Mouse (Mus musculus) embryonic facial prominence, embryonic 13.5 days (tissue): Measurements from ENCODE around the gene Sfswap. TPM values are rescaled to one million over a fixed set of nuclear protein-coding genes. Genes with fewer than 3 reads are reported as not detected.
A peak's percentile ranks its signal among the peaks of the same experiment; 100 is the strongest.

ENCODE experiments used
- ATAC-seq: fragments of 200-750 bp; cut with Nextera tagmentation; 2 replicates; pipeline ENCODE4 v1.8.0; 2017; ENCODE audit warnings: low read depth; ENCODE audit not compliant: insufficient number of reproducible peaks, insufficient read depth, low FRiP score, low TSS enrichment
- H3K27ac ChIP-seq: fragments of 300-500 bp; sonication (generic); 2 replicates; pipeline ENCODE4 v1.5.1; 2015; ENCODE audit warnings: moderate library complexity, mild to moderate bottlenecking, inconsistent platforms
- H3K27me3 ChIP-seq: fragments of 300-500 bp; sonication (generic); 2 replicates; pipeline ENCODE4 v1.6.1; 2015; ENCODE audit warnings: mild to moderate bottlenecking, inconsistent platforms
- H3K36me3 ChIP-seq: fragments of 300-500 bp; sonication (generic); 2 replicates; pipeline ENCODE4 v1.6.1; 2015; ENCODE audit warnings: mild to moderate bottlenecking, inconsistent platforms
- H3K4me1 ChIP-seq: fragments of 300-500 bp; sonication (generic); 2 replicates; pipeline ENCODE4 v1.6.1; 2015; ENCODE audit warnings: inconsistent platforms
- H3K4me2 ChIP-seq: fragments of 300-500 bp; sonication (generic); 2 replicates; pipeline ENCODE4 v1.6.1; 2015; ENCODE audit warnings: moderate library complexity, mild to moderate bottlenecking, inconsistent platforms
- H3K4me3 ChIP-seq: fragments of 300-500 bp; sonication (generic); 2 replicates; pipeline ENCODE4 v1.5.1; 2015; ENCODE audit warnings: mild to moderate bottlenecking, inconsistent platforms
- H3K9ac ChIP-seq: fragments of 300-500 bp; sonication (generic); 2 replicates; pipeline ENCODE4 v1.6.1; 2015; ENCODE audit warnings: mild to moderate bottlenecking, inconsistent platforms
- H3K9me3 ChIP-seq: fragments of 300-500 bp; sonication (generic); 2 replicates; pipeline ENCODE4 v1.6.1; 2016; ENCODE audit warnings: inconsistent platforms
- WGBS: fragments of 180-500 bp; shearing (Covaris S2); methylation state at CpG from one replicate; pipeline ENCODE4 v1.1.7; 2015; ENCODE audit warnings: mixed read lengths; 5-methylcytosine and 5-hydroxymethylcytosine counted together
- polyA plus RNA-seq: library from polyadenylated mRNA; unstranded; fragments of >200 nt; fragmentation: Nextera tagmentation; extraction: Ambion mirVana; gene quantifications from 2 replicates; pipeline ENCODE4 v1.2.1, GENCODE M21; 2015

The Sfswap gene
- polyA plus RNA-seq, 1 experiment from 2014 or later, result 66.3 TPM

GRCm38 (mm10) chr5:129559283-129559682 is 58.3 kb downstream of the Sfswap start:
- H3K4me1 ChIP-seq, result no peaks in the 10 kb centered on the region
- no peak for ATAC-seq
- WGBS, result 77% methylated on average over 11 of the region's 11 CpGs
- H3K27ac ChIP-seq, result no peak overlapping the region
- no peak overlapping the region for H3K9ac ChIP-seq
- H3K9me3 ChIP-seq, result no peaks in the 10 kb centered on the region
- no peak overlapping the region for H3K4me2 ChIP-seq
- peaks cover 92% of the 10 kb centered on the region for H3K36me3 ChIP-seq
- H3K4me3 ChIP-seq, result no peak overlapping the region
- no peaks in the 10 kb centered on the region for H3K27me3 ChIP-seq

- Histone ChIP-seq H3K4me2 (no peak overlapping the region), H3K27me3 (no peaks in the 10 kb centered on the region), H3K4me3 (no peak overlapping the region), H3K4me1 (no peaks in the 10 kb centered on the region), H3K9me3 (no peaks in the 10 kb centered on the region), H3K27ac (no peak overlapping the region), H3K9ac (no peak overlapping the region), H3K36me3 (peaks cover 92% of the 10 kb centered on the region)
- 90% methylated on average over 8 of the region's 8 CpGs for WGBS
- ATAC-seq, result no peak
These were observed 61.3 kb downstream of the Sfswap start for GRCm38 (mm10) chr5:129562342-129562741.

DNA sequence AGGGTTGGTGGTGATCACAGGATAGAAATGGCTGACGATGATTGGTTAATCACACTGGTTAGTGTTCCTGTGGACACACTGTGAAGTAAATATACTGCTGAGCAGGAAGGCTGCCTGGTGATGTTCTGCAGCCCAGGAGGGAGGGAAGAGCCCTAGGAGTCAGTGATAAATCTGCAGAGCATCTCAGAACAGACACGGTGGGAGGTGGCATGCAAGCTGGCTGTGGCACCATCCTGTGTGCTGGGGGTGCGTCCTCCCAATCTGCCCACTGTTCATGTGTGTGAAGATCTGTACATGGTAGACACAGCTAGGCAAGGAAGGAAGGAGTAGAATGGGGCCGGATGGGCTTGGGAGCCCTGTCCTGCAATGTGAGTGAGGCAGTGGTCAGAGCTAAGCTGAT is 67.6 kb downstream of the Sfswap start:
- peaks cover 93% of the 10 kb centered on the region for H3K36me3 ChIP-seq
- H3K27ac ChIP-seq, result no peak overlapping the region
- 97% methylated on average over 4 of the region's 4 CpGs for WGBS

DNA sequence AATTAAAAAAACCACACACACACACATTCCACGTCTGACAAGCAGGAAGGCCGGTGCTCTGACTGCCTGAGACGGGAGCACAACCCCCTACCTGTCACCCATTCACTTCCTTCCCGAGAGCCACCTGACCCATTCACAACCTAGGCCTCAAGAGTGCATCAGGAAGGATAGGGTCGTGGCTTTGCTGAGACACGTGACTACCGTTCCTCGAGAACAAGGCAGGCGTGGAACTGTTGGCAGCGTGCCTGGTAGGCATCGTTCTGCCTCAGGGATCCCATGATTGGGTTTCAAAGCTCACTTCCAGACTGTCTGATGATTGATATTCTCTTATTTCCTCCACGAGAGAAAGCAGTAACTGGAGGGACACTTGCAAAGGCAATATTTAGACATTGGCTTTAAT is 77.2 kb downstream of the Sfswap start:
- H3K36me3 ChIP-seq, result peaks cover under 1% of the 10 kb centered on the region
- peaks cover 5% of the 10 kb centered on the region; the same call in 1 of the 2 replicates for H3K4me1 ChIP-seq
- no peak overlapping the region for H3K9ac ChIP-seq
- no peak overlapping the region for H3K4me2 ChIP-seq
- ATAC-seq, result no peak
- WGBS, result 36% methylated on average over 12 of the region's 12 CpGs
- H3K9me3 ChIP-seq, result no peaks in the 10 kb centered on the region
- H3K27me3 ChIP-seq, result peaks cover 31% of the 10 kb centered on the region
- H3K27ac ChIP-seq, result no peak overlapping the region
- no peak overlapping the region for H3K4me3 ChIP-seq

More for the DNA sequence above, 67.6 kb downstream of the Sfswap start:
- H3K9ac ChIP-seq, result no peak overlapping the region
- no peak for ATAC-seq
- no peaks in the 10 kb centered on the region for H3K27me3 ChIP-seq
- no peak overlapping the region for H3K4me2 ChIP-seq
- no peak overlapping the region for H3K4me3 ChIP-seq
- H3K9me3 ChIP-seq, result no peaks in the 10 kb centered on the region
- no peaks in the 10 kb centered on the region for H3K4me1 ChIP-seq

GRCm38 (mm10) chr5:129580046-129580445 is 79.0 kb downstream of the Sfswap start:
- Histone ChIP-seq H3K4me3 (no peak overlapping the region), H3K4me1 (peaks cover 14% of the 10 kb centered on the region), H3K4me2 (no peak overlapping the region), H3K36me3 (no peaks in the 10 kb centered on the region), H3K27ac (no peak overlapping the region), H3K27me3 (peaks cover 42% of the 10 kb centered on the region), H3K9ac (no peak overlapping the region), H3K9me3 (no peaks in the 10 kb centered on the region)
- WGBS, result 14% methylated on average over 6 of the region's 6 CpGs
- no peak for ATAC-seq

- no peak for ATAC-seq
- no peak overlapping the region for H3K4me3 ChIP-seq
- H3K4me2 ChIP-seq, result no peak overlapping the region
- no peak overlapping the region for H3K27ac ChIP-seq
- WGBS, result 82% methylated on average over 9 of the region's 9 CpGs
- peaks cover 47% of the 10 kb centered on the region for H3K27me3 ChIP-seq
- H3K9ac ChIP-seq, result no peak overlapping the region
- H3K4me1 ChIP-seq, result peaks cover 19% of the 10 kb centered on the region
- no peaks in the 10 kb centered on the region for H3K36me3 ChIP-seq
- no peaks in the 10 kb centered on the region for H3K9me3 ChIP-seq
These were observed 79.6 kb downstream of the Sfswap start for GRCm38 (mm10) chr5:129580572-129580971.

DNA sequence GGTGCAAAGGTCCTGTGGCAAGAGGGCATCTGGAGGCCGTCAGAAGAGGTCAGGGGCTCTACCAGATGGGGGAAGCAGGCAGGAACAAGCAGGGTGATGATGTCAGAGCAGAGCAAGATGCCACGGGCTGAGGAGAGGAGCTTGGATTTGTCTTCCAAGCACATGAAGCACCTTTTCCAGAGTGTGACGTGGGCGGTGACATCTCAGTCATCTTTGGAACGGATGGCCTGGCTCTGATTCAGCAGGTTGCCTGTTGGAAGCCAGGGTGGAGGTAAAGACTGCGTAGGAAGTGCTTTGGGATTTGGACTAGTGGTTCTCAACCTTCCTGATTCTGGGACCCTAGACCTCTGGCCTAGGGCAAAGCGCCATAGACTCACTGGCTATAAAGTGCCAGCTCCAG is 80.0 kb downstream of the Sfswap start:
- ATAC-seq, result no peak
- Histone ChIP-seq H3K4me2 (no peak overlapping the region), H3K9me3 (no peaks in the 10 kb centered on the region), H3K27me3 (peaks cover 52% of the 10 kb centered on the region), H3K4me1 (peaks cover 24% of the 10 kb centered on the region), H3K4me3 (no peak overlapping the region), H3K36me3 (no peaks in the 10 kb centered on the region), H3K9ac (no peak overlapping the region), H3K27ac (no peak overlapping the region)
- WGBS, result 76% methylated on average over 7 of the region's 7 CpGs

GRCm38 (mm10) chr5:129583331-129583730 is 82.3 kb downstream of the Sfswap start:
- H3K4me1 ChIP-seq, result peaks cover 28% of the 10 kb centered on the region
- WGBS, result 4% methylated on average over 12 of the region's 12 CpGs
- peak overlapping the region; percentile 66 for H3K4me3 ChIP-seq
- peak overlapping the region; percentile 100 for H3K4me2 ChIP-seq
- H3K27me3 ChIP-seq, result peaks cover 67% of the 10 kb centered on the region
- H3K36me3 ChIP-seq, result no peaks in the 10 kb centered on the region
- no peaks in the 10 kb centered on the region for H3K9me3 ChIP-seq
- no peak overlapping the region for H3K27ac ChIP-seq
- ATAC-seq, result no peak
- H3K9ac ChIP-seq, result peak overlapping the region; percentile 74

DNA sequence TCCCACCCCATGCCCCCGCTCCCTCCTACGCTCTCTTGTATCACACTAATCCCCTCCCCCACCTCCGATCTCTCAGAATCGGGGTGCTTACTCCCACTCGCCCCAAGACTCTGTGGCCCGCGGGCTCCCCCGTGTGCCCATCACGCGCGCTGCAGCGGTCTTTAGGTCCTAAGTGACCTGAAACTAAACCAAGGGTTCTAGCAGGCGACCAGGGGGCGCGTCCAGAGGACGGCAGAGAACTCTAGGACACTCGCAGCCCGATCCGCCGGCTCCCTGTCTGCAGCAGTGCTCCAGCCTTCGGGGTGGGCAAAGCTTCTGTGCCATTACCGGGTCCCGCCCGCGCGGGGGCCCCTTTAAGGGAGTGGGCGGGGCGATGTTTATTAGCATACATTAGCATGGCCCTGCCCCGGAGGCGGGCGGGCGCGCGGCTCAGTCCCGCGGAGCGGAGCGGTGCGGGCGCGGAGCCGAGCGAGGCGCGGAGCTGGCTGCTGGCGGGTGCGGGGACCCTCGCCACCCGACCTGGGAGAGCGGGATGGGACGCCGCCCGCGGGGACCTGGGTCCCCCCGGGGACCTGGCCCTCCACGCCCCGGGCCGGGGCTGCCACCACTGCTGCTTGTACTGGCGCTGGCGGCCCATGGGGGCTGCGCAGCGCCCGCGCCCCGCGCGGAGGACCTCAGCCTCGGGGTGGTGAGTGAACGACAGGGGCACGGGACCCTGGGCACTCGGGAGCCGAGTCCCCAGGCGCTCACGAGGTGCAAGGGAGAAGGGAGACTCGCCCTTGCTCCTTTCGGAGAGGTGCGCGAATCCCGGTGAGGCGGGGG is 83.0 kb downstream of the Sfswap start, which contains the start of gene Mmp17:
Gene Mmp17, plus strand, starts transcription at position 409 of the 822 bp plus-strand sequence.
- peak within 1 kb of the TSS; percentile 100 for H3K4me2 ChIP-seq
- peak; percentile 84 for ATAC-seq
- no peaks in the 10 kb centered on the region for H3K36me3 ChIP-seq
- no peaks in the 10 kb centered on the region for H3K9me3 ChIP-seq
- peak within 1 kb of the TSS; percentile 74 for H3K9ac ChIP-seq
- peak within 1 kb of the TSS; percentile 66 for H3K4me3 ChIP-seq
- WGBS, result under 1% methylated on average over 79 of the region's 80 CpGs
- H3K27me3 ChIP-seq, result peaks cover 67% of the 10 kb centered on the region
- no peak within 1 kb of the TSS for H3K27ac ChIP-seq
- H3K4me1 ChIP-seq, result peaks cover 26% of the 10 kb centered on the region

- Histone ChIP-seq H3K9me3 (no peaks in the 10 kb centered on the region), H3K4me3 (peak overlapping the region; percentile 66), H3K9ac (peak overlapping the region; percentile 74), H3K36me3 (no peaks in the 10 kb centered on the region), H3K27me3 (peaks cover 70% of the 10 kb centered on the region), H3K4me1 (peaks cover 26% of the 10 kb centered on the region), H3K27ac (no peak overlapping the region), H3K4me2 (peak overlapping the region; percentile 100)
- ATAC-seq, result no peak; the same call in 1 of the 2 replicates
- WGBS, result under 1% methylated on average over 76 of the region's 76 CpGs
These were observed 83.8 kb downstream of the Sfswap start for GRCm38 (mm10) chr5:129584583-129585541.

- peak overlapping the region; percentile 66 for H3K4me3 ChIP-seq
- no peaks in the 10 kb centered on the region for H3K36me3 ChIP-seq
- peak overlapping the region; percentile 53 for H3K9ac ChIP-seq
- H3K9me3 ChIP-seq, result no peaks in the 10 kb centered on the region
- peaks cover 65% of the 10 kb centered on the region for H3K27me3 ChIP-seq
- peak overlapping the region; percentile 100 for H3K4me2 ChIP-seq
- no peak; the same call in 1 of the 2 replicates for ATAC-seq
- H3K27ac ChIP-seq, result no peak overlapping the region
- WGBS, result under 1% methylated on average over 17 of the region's 17 CpGs
- peaks cover 30% of the 10 kb centered on the region for H3K4me1 ChIP-seq
These were observed 85.0 kb downstream of the Sfswap start for GRCm38 (mm10) chr5:129586016-129586415.
